Mouse (Mus musculus) small intestine, adult 2 months (tissue): ENCODE measurements around the gene Actr10. TPM values are rescaled to one million over a fixed set of nuclear protein-coding genes. Genes with fewer than 3 reads are reported as not detected.

Experiments
- H3K27ac ChIP-seq: fragments of 200-500 bp; 2 replicates; pipeline ENCODE4 v1.5.1; 2012; ENCODE audit warnings: low read depth, low read length, control low read depth, inconsistent platforms; ENCODE audit not compliant: insufficient read depth
- H3K27me3 ChIP-seq: fragments of 200-500 bp; 2 replicates; pipeline ENCODE4 v1.6.1; 2012; ENCODE audit warnings: mild to moderate bottlenecking, moderate library complexity, low read length, inconsistent platforms; ENCODE audit not compliant: control insufficient read depth, insufficient read depth
- H3K36me3 ChIP-seq: fragments of 200-500 bp; 2 replicates; pipeline ENCODE4 v1.6.1; 2012; ENCODE audit warnings: mild to moderate bottlenecking, low read length, control low read depth, inconsistent platforms; ENCODE audit not compliant: control insufficient read depth, insufficient read depth
- H3K4me1 ChIP-seq: fragments of 200-500 bp; 2 replicates; pipeline ENCODE4 v1.6.1; 2012; ENCODE audit warnings: low read length, inconsistent platforms, mixed read lengths; ENCODE audit not compliant: control insufficient read depth, insufficient read depth, insufficient read length
- H3K4me3 ChIP-seq: fragments of 200-500 bp; 2 replicates; pipeline ENCODE4 v1.5.1; 2012; ENCODE audit warnings: low read depth, mild to moderate bottlenecking, control low read depth, inconsistent platforms, low read length, moderate library complexity
- CTCF ChIP-seq: fragments of 200-500 bp; IDR thresholded peaks from 2 replicates; pipeline ENCODE4 v1.5.1; 2012; ENCODE audit warnings: low read depth, mild to moderate bottlenecking, control low read depth, inconsistent platforms, low read length, moderate library complexity, mixed read lengths; ENCODE audit not compliant: insufficient replicate concordance, insufficient read length; ENCODE audit errors: extremely low read depth
- POLR2A ChIP-seq: fragments of 200-500 bp; IDR thresholded peaks from 2 replicates; pipeline ENCODE4 v1.6.1; 2012; ENCODE audit warnings: low read depth, mild to moderate bottlenecking, control low read depth, inconsistent platforms, low read length, moderate library complexity
- WGBS: fragments of 180-500 bp; shearing (Covaris S2); methylation state at CpG from one replicate; pipeline ENCODE4 v1.1.7; 2018; 5-methylcytosine and 5-hydroxymethylcytosine counted together
- polyA plus RNA-seq: library from polyadenylated mRNA; depleted of rRNA; stranded (reverse); fragments of >200 nt; gene quantifications from 2 replicates; pipeline ENCODE4 v1.2.3, GENCODE M21; 2012

The Actr10 gene
- polyA plus RNA-seq, 1 experiment, result 6.4 TPM

GRCm38 (mm10) chr12:70975406-70975805 lies 37.7 kb downstream of the Actr10 start:
- Histone ChIP-seq H3K36me3 (peaks cover 5% of the 10 kb centered on the region), H3K4me1 (peaks cover 4% of the 10 kb centered on the region; the same call in 1 of the 2 replicates), H3K4me3 (peak overlapping the region; percentile 89), H3K27ac (peak overlapping the region; percentile 88), H3K27me3 (no peaks in the 10 kb centered on the region)
- TF ChIP-seq POLR2A, result no peak
- no peak for TF ChIP-seq CTCF
- WGBS, result 7% methylated on average over 10 of the region's 10 CpGs

- Histone ChIP-seq H3K36me3 (peaks cover 6% of the 10 kb centered on the region), H3K27ac (no peak overlapping the region), H3K4me1 (peaks cover 4% of the 10 kb centered on the region; the same call in 1 of the 2 replicates), H3K27me3 (no peaks in the 10 kb centered on the region), H3K4me3 (no peak overlapping the region)
- 28% methylated on average over 3 of the region's 3 CpGs for WGBS
- TF ChIP-seq CTCF (no peak), POLR2A (no peak)
Measured at GRCm38 (mm10) chr12:70975891-70976290, 38.2 kb downstream of the Actr10 start.

- no peak for TF ChIP-seq CTCF
- TF ChIP-seq POLR2A, result no peak
- no peaks in the 10 kb centered on the region for H3K27me3 ChIP-seq
- peaks cover 4% of the 10 kb centered on the region; the same call in 1 of the 2 replicates for H3K4me1 ChIP-seq
- H3K36me3 ChIP-seq, result peaks cover 12% of the 10 kb centered on the region
- no peak overlapping the region for H3K4me3 ChIP-seq
- no peak overlapping the region for H3K27ac ChIP-seq
- 35% methylated on average over 7 of the region's 7 CpGs for WGBS
Measured at GRCm38 (mm10) chr12:70978345-70978744, 40.7 kb downstream of the Actr10 start.

GRCm38 (mm10) chr12:70984855-70985550 lies 47.3 kb downstream of the Actr10 start:
- Histone ChIP-seq H3K4me3 (no peak overlapping the region), H3K27me3 (no peaks in the 10 kb centered on the region), H3K36me3 (peaks cover 53% of the 10 kb centered on the region), H3K4me1 (no peaks in the 10 kb centered on the region), H3K27ac (no peak overlapping the region)
- WGBS, result 86% methylated on average over 7 of the region's 7 CpGs
- TF ChIP-seq POLR2A, result no peak
- no peak for TF ChIP-seq CTCF

GRCm38 (mm10) chr12:70997225-70997624 lies 59.6 kb downstream of the Actr10 start:
- TF ChIP-seq CTCF, result no peak
- no peak for TF ChIP-seq POLR2A

GRCm38 (mm10) chr12:70999423-70999903 lies 61.8 kb downstream of the Actr10 start:
- Histone ChIP-seq H3K36me3 (peaks cover 22% of the 10 kb centered on the region), H3K27ac (peak overlapping the region; percentile 85), H3K4me1 (peaks cover 13% of the 10 kb centered on the region), H3K27me3 (no peaks in the 10 kb centered on the region), H3K4me3 (no peak overlapping the region)
- no peak for TF ChIP-seq POLR2A
- no peak for TF ChIP-seq CTCF
- WGBS, result 13% methylated on average over 5 of the region's 5 CpGs

More at GRCm38 (mm10) chr12:70997225-70997624, 59.6 kb downstream of the Actr10 start:
- Histone ChIP-seq H3K27ac (no peak overlapping the region), H3K4me1 (peaks cover 13% of the 10 kb centered on the region), H3K4me3 (no peak overlapping the region), H3K36me3 (peaks cover 24% of the 10 kb centered on the region), H3K27me3 (no peaks in the 10 kb centered on the region)
- WGBS, result 92% methylated on average over 5 of the region's 5 CpGs

GRCm38 (mm10) chr12:71000344-71000743 lies 62.7 kb downstream of the Actr10 start:
- WGBS, result 72% methylated on average over 1 of the region's 1 CpGs
- H3K27ac ChIP-seq, result peak overlapping the region; percentile 73
- no peaks in the 10 kb centered on the region for H3K27me3 ChIP-seq
- H3K4me1 ChIP-seq, result peaks cover 13% of the 10 kb centered on the region
- H3K36me3 ChIP-seq, result peaks cover 26% of the 10 kb centered on the region
- TF ChIP-seq POLR2A, result no peak
- no peak overlapping the region for H3K4me3 ChIP-seq
